Mouse (Mus musculus) CD4-positive, CD25-positive, alpha-beta regulatory T cell, adult 4 months (primary cell): ENCODE results near the gene Smarca4. TPM values are rescaled to one million over a fixed set of nuclear protein-coding genes. Genes with fewer than 3 reads are reported as not detected.

ENCODE experiments used
- ATAC-seq: one replicate; pipeline ENCODE4 v1.8.0; 2017
- polyA plus RNA-seq, 2 experiments: library from polyadenylated mRNA; unstranded; fragments of 100-300 nt; shearing (Covaris generic); gene quantifications; one replicate each; pipeline ENCODE4 v1.2.1; 2017

The Smarca4 gene
- polyA plus RNA-seq, 2 experiments from 2014 or later: 22.7 to 24.1 TPM

DNA sequence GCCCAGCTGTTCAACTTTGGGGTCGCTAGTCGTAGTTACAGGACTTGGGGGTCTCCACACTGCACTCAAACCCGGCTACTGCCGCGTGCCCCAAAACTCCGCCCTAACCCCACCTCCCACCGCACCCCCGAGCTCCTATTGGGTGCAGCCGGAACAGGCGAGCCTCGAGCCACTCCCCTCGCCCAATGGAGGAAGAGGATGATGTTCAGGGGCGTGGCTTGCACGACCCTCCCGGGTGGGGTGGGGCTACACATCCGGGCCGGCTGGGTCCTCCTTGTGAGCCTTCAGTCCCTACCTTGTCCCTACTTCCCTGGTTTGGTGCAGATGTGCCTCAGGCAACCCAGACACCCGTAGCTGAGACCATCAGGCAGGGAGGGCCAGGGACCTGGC, 108.2 kb downstream of the Smarca4 start:
- ATAC-seq: peak; percentile 96

DNA sequence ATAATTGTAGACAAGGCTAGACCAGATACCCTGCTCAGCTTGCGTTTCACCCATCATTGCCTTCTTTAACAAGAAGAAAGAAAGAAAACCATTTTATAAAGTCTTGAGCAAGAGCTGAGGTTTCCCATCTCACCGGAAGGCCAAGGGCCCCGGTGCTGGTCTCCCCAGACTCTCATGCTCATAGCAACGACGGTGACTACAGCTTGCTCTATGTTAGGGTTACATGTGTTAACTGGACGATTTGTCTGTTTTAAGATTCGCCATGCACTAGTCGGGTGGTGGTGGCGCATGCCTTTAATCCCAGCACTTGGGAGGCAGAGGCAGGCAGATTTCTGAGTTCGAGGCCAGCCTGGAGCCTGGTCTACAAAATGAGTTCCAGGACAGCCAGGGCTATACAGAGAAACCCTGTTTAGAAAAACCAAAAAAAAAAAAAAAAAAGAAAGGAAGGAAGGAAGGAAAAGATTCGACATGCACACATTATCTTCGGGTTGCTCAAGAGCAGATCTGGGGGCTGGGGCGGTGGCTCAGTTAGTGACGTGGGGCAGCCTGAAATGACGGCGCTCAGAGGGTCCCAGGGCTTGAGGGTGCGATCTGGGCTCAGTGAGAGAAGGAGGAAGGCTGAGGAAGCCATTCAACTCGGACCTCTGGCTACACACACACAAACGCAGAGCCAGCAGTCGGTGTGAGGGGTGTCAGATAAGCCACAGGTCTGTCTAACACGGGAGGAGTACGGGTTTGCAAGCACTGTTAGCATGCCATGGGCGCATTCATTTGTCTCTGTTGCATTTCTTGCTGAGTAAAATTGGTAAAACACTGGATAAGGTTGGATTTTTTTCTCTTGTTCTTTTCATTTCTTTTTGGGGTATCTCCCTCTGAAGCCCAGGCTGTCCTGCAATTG, 109.5 kb downstream of the Smarca4 start:
- no peak for ATAC-seq

DNA sequence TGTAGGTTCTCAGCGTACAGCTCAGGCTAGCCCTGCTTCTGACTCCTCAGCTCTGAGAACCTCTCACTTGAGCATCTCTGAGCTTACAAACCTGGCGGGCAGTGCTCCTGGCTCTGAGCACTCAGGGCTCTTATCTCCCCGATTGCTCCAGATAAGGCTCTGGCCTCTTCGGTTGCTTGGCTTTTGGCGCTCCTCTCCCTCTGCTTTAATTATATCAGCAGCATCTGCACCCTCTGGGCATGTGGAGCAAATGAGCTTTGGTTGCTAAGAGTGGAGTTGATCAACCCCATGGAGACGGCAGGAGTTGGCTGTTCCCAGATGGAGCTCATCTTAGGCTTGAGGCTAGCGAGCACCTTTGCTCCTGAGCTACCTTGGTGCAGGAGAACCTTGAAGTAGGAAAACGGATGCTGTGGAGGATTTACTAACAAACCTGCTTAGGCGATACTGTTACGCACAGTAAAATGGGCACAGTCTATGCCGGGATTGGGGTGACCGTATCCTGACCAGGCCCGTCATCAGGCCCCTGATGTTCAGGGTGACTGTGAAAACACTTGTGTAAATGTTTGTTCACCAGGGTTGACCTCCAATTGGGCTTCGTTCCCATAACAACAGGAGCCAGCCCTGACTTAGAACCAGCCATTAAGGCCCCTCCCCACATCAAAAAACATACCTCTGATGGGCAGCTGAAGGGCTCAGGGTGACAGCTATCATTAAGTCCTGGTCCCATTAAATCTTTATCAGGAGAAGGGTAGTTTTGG, 110.4 kb downstream of the Smarca4 start:
- ATAC-seq: no peak

DNA sequence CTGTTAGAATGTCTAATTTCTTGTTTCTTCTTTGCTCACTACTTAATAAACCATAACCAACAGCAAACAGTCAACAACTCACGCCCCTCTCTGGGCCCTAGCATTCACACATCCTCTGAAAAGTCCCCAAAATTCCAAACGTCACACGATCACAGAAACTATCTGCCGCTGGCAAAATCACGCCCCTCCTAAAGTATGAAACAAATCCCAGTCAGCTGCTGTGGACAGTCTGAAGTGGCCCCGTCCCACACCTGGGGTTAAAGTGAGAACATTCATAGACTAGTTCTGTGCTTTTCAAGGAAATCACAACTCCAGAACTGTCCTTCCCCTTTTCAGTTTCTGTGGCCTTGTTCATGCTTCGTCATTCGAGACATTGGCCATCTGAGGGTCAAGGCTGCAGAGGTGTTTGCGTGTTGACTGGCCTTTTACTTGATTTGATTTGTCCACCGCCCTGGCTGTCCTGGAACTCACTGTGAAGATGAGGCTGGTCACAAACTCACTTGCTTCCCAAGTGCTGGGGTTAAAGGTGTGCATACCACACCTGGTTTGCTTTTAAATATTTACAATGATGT, 112.4 kb downstream of the Smarca4 start:
- ATAC-seq: no peak

DNA sequence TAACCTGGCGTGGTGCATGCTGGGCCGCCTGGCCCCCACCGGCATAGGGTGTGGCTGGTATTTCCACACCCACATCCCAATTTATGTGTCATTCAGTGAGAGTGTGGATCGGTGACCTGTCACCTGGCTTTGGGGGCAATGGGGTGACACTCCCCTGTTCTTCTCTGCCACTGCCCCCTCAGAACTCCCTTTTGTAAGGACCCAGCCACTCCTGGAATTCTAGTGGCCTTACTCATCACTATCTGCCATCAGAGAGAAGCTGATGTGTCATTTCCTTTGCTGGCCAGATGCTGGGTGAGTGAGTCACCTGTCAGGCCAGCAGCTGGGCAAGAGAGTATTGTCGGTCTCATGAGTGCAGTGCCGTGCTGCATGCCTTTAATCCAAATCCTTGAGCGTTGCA, 113.3 kb downstream of the Smarca4 start:
- no peak for ATAC-seq

DNA sequence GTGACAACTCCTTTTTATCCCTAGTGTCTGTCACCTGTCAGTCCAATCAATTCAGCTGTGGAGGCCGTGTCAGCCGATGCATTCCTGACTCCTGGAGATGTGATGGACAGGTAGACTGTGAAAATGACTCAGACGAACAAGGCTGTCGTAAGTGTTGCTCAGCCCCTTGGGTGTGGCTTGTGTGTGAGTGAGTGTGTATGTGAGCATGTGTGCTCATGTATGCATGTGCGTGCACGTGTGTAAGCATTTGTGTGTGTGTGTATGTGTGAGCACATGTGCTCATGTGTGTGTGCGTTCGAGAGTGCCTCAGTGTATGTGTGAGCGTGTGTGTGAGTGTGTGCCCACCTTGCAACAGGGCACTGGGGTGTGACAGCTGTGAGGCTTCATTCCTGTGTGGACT, 116.3 kb downstream of the Smarca4 start:
- ATAC-seq: no peak

DNA sequence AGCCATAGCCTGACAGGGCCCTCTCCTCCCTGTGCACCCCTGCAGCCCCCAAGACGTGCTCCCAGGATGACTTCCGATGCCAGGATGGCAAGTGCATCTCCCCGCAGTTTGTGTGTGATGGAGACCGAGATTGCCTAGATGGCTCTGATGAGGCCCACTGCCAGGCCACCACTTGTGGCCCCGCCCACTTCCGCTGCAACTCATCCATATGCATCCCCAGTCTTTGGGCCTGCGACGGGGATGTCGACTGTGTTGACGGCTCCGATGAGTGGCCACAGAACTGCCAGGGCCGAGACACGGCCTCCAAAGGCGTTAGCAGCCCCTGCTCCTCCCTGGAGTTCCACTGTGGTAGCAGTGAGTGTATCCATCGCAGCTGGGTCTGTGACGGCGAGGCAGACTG, 117.5 kb downstream of the Smarca4 start:
- no peak for ATAC-seq

DNA sequence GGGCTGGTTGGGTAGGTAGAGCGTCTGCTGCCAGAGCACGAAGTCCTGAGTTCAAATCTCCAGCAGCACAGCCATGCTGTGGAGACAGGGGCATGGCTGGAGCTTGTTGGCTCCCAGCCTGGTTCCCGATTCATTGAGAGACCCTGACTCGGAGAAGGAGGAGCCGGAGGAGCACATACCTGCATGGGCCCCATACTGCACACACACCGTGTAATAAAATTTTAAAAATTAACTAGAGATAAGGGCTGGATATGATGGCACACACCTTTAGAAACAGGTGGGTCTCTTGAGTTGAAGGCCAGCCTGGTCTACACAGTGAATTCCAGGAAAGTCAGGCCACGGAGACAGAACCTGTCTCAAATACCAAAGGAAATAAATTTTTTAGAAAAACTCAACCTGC, 118.0 kb downstream of the Smarca4 start:
- ATAC-seq: no peak

DNA sequence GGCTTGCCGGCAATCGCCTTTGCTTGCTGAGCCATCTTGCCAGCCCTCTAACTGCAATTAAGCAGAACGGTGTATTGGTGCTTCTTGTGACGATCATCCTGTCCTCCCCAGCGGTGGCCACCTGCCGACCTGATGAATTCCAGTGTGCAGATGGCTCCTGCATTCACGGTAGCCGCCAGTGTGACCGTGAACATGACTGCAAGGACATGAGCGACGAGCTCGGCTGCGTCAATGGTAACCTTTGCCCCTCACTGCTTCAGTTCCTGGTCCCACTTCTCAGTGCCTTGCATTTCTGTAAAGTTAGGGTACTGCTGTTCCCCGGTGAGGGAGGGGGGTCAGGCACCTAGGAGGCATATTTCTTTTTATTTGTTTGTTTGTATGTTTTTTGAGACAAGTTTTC, 119.2 kb downstream of the Smarca4 start:
- no peak for ATAC-seq

DNA sequence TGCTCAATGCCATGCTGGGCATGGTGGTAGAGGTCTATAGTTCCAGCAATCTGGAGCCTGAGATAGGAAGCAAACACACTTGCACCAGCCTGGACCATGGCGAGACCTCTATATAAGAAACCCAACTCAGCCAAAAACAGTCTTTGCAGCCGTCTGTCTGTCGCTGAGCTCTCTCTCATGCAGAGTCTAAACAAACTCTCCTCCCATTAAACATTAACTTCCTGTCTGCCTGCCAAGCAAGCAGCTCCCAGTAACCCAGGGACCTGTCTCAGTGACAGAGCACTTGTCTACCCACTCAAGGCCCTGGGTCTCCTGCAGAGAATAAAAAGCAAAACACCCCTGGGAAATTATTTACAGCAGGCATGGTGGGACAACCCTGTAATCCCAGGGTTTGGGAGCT, 120.6 kb downstream of the Smarca4 start:
- ATAC-seq: no peak

DNA sequence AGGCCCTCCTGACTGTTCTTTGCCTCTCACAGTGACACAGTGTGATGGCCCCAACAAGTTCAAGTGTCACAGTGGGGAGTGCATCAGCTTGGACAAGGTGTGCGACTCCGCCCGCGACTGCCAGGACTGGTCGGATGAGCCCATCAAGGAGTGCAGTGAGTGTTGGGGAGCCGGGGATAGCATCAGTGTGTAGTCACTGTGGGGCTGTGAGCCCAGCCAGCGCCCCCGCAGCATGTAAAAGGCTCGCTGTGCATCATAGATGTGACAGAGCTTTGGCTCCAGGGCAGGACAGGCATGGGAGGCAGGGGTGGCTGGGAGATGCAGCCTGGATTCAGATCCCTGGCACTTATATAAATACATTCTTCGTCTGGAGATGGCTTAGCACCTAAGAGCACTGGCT, 121.2 kb downstream of the Smarca4 start:
- ATAC-seq: no peak

DNA sequence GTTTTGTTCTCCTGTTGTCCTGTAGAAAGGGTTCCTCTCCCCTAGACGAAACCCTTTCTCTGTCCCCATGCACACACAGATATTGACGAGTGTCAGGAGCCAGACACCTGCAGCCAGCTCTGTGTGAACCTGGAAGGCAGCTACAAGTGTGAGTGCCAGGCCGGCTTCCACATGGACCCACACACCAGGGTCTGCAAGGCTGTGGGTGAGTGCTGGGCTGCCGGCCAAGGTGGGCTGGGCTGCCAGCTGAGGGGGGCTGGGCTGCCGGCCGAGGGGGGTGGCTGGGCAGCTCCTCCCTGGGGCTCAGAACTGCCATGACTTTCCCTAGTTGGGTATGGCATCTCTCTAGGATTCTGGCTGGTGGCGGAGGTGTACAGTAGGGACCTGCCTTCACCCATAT, 122.8 kb downstream of the Smarca4 start:
- ATAC-seq: no peak

DNA sequence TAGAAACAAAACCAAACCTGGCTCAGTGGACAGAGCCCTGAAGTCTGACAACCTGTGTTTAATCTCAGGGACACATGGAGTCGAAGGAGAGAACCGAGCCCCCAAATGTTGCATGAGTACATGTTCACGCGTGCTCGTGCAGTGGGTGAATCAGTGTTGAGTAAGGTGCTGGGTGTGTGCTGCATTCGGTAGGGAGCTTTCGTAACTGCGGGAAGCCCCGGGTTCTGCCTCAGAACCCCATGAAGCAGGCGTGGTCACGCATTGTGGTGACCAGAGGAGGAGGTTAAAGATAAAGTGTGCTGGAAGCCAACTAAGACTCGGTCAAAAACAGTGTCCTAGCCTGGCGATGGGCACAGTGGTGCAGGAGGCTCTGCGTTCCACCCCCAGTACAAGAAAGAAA, 124.5 kb downstream of the Smarca4 start:
- ATAC-seq: no peak

DNA sequence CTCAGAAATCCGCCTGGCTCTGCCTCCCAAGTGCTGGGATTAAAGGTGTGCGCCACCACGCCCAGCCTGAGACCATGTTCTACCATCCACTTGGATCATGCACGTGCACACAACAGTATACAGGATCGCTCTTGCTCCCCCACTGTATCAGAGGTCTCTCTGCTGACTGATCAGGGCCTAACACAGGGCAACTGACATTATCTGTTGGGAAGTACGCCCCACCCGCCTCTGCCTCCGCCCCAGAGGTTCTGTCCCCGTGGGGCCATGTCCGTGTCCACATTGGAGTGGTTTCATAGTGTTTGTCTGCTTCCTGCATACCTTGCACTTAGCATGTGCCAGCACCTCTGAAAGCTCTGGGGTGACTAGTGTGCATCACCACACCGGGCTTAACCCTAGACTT, 125.5 kb downstream of the Smarca4 start:
- no peak for ATAC-seq

DNA sequence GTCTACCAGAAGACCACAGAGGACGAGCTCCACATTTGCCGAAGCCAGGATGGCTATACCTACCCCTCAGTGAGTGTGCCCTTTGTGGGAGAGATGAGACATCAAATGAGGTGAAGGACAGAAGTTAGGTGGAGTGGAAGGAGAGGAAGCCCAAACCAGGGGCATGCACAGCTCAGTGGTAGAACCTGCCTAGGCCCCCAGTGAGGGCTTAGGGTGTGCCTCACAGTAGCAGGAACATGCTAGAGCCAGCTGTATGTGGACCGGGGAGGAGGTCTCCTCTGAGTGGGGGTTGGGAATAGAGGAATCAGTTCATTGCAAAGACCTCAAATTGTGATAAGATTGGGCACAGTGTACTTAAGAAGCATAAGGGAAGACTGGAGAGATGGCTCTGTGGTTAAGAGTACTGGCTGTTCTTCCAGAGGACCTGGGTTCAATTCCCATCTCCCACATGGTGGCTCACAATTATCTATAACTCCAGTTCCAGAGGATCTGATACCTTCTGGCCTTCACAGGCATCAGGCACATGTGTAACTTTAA, 131.3 kb downstream of the Smarca4 start:
- no peak for ATAC-seq

DNA sequence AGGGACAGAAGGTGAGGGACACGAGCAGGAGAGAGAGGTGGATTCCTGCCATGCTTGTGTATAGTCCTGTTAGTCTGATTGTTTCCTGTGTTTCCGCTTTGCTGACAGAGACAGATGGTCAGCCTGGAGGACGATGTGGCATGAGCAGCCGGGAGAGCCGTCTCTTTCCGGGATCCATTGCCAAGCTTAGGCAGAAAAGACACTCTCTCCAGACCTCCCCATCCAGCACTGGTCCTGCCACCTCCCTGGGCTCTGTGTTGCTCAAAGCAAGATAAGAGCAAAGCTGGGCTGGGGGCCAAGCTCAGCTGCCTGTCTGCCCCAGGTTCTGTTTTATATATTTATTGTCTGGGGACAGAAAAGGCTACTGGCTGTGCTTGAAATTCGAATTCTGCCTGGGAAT, 132.1 kb downstream of the Smarca4 start:
- no peak for ATAC-seq

DNA sequence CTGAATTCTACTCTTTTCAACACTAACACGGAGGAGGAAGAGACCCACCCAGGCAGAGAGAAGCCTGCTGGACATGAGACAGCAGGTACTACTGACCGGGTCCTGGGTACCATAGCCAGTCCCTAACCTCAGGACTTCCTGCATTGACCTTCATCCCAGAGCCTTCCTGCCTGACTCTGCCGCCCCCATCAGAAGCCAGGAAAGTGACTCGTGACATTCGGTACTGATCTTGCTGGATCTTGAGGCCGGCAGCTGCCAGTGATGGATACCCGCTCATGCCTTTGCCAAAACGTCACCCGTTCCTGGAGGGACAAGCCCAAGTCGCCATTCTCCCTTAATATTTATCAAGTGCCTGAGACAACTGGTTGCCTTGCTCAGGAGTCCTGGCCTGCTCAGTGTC, 132.5 kb downstream of the Smarca4 start:
- no peak for ATAC-seq

DNA sequence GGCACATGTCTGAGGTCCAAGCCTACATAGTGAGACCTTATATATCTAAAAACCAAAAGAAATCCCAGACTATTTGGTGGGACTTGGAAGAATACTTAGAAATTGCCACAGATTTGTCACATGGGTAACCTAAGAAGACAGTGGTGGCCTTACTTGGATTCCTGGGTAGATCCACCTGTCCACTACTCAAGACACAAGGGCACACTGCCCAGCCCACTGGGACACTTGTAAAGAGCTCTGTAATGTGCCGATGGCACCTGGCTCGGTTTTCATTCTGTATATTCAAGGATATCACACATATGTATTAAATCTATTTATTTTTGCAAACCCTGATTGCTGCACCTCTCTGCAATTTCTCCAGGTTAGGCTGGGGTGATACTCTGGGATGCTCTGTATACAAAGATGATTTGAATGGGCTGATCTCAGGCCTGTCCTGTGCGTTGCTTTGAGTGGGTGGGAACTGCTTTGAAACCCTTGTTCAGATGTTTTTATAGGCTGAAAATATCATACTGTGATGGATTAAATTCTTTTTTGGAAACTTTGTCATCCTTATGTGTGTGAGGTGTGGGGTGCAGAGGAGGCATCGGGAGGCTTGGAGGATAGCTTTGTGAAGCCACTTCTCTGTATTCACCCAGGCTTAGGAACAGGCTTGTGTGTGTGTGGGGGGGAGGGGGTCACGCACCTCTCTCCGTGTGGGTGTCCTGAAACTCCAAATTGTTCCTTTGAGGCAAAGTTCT, 133.6 kb downstream of the Smarca4 start:
- no peak for ATAC-seq

DNA sequence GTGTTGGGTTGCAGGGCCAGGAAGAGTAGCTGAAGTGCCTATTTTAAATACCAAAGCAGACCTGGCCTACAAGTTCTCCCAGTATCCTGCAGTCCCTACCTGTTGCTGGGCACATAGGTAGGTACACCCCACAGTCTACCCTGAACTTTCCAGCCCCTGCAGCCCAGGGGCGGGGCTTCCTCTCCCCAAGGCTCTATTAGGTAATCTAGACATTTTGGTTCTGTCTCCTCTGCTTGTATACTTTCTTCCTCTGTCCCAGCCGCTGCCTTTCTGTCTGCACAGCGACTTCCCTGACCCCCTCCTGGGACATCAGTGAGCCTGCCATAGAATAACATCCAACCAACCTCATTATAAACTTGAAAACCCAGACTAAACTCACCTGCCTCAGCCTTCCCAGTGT, 134.4 kb downstream of the Smarca4 start:
- no peak for ATAC-seq

DNA sequence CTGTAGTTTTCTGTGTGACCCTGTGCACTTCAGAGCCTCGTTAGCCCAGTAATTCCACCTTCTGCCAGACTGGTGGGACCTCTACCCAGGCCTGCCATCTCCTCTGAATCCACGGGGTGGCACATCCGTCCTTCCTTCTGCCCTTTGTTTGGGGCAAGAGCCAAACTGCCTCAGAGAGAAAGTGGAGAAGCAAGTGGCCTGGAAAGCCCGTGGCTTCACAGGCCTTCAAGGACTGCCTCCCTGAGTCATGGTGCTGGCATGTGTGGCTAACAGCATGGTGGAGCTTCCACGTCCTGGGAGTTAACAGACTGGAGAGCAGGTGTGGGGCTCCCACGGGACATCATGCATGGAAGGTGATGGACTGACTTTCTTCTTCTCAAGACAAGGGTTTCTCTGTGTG, 135.4 kb downstream of the Smarca4 start:
- no peak for ATAC-seq

DNA sequence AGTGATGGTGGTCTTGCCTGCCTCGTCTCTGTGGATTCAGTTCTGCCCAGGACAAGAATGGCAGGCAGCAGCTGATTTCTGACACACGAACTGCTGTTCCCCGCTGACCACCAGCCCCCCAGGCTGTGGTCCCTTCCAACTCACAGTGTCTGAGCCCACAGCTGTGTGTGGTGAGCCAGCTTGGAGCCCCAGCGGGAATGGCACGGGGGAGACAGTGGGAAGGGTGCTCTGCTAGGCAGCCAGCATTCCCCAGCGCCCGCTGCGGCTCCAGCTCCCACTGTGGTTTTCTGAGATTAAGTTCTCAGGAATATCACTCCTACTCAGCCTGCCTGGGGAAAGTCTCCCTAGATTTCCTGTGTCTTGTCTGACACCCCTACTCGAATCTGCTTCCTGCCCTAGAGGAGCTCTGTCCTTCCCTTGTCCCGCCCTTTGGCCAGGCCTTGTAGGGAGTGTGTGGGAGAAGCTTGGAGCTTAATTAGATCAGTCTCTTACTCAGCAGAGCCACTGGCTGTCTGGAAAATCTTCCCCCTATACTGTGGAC, 136.4 kb downstream of the Smarca4 start:
- no peak for ATAC-seq
